Mouse (Mus musculus): ENCODE measurements at regions not wholly inside any gene's neighbourhood (a gene's known extent, or its start where the extent isn't known, plus 50 kb on each side); places are given as distances from the start of the nearest gene placed in this dataset.

- no peak for ATAC-seq (ENCODE audit: low FRiP score)
- Histone ChIP-seq H3K4me1 (no peaks in the 10 kb centered on the region), H3K9ac (replicated peaks) (no peak overlapping the region), H3K36me3 (no peaks in the 10 kb centered on the region), H3K4me2 (no peak overlapping the region), H3K27ac (replicated peaks) (no peak overlapping the region), H3K27me3 (replicated peaks) (no peaks in the 10 kb centered on the region), H3K4me3 (replicated peaks) (no peak overlapping the region), H3K9me3 (replicated peaks) (no peaks in the 10 kb centered on the region)
- 95% methylated on average over 6 of the region's 6 CpGs for WGBS
Measured at GRCm38 (mm10) chr13:97847561-97847960, 87.1 kb upstream of the Gm10260 start.

DNA sequence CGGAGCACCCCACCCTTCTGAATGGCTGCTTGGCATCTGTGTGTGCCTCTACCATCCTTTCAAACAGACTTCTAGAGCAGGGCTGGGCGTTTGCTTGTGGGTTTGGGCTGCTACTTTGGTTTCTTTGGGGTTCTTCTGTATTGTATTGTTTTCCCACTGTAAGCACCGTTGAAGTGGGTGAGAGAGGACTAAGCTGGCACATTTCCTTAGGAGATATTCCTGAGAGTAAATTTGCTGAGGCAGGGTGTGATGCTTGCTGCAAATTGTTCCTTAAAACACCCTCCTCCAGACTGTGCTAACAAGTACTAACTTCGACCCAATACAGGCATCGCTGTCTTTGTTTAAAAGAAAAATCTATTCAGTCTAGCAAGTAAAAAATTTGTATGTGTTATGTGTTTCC is 84.7 kb upstream of the Gm10260 start:
- Histone ChIP-seq H3K9ac (replicated peaks) (no peak overlapping the region), H3K4me2 (no peak overlapping the region), H3K4me3 (replicated peaks) (no peak overlapping the region), H3K4me1 (no peaks in the 10 kb centered on the region), H3K36me3 (no peaks in the 10 kb centered on the region), H3K27ac (replicated peaks) (no peak overlapping the region), H3K9me3 (replicated peaks) (no peaks in the 10 kb centered on the region), H3K27me3 (replicated peaks) (no peaks in the 10 kb centered on the region)
- no peak for ATAC-seq (ENCODE audit: low FRiP score)
- 88% methylated on average over 5 of the region's 5 CpGs for WGBS

DNA sequence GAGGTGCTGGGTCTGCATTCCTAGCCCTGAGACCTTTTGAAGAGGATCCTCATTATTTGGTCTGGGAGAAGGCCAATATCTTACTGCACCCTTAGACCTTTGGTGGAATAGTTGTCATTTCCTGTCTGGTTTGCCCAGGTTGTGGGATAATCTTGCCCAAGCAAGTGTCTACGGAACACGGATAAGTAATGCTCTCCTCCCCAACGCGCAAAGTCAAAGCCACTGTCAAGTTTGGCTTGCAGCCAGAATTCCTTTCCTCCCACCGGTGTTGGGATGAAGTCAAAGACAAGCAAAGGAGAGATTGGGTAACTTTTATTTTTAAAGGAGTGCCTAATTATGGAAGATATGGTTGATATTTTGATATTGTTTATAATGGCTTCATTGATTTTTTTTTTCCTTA is 82.4 kb upstream of the Gm10260 start:
- Histone ChIP-seq H3K4me3 (replicated peaks) (no peak overlapping the region), H3K27me3 (replicated peaks) (no peaks in the 10 kb centered on the region), H3K36me3 (no peaks in the 10 kb centered on the region), H3K9me3 (replicated peaks) (no peaks in the 10 kb centered on the region), H3K9ac (replicated peaks) (no peak overlapping the region), H3K4me2 (no peak overlapping the region), H3K27ac (replicated peaks) (no peak overlapping the region), H3K4me1 (0 out of 2 replicates have a peak, but pooled peaks cover under 1% of the 10 kb centered on the region)
- no peak for ATAC-seq (ENCODE audit: low FRiP score)
- WGBS: 64% methylated on average over 5 of the region's 5 CpGs

DNA sequence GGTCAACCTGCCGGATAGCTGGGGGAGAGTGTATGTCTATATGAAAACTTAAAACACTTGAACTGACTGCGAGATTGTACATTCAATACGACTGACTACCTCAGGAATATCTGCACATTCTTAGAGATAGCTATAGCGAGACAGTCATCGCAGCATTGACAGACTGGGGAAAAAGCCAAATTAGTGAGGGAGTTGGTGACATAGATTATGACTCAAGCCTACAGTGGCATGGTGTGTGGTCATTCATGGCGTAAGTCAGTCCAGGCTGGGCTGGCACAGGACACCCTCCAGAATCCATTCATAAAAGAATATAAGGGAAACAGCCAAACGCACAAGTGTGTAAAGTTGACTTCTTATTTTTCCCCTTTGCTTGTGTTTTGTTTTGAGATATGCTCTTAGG is 81.1 kb upstream of the Gm10260 start:
- Histone ChIP-seq H3K4me3 (replicated peaks) (no peak overlapping the region), H3K9me3 (replicated peaks) (no peaks in the 10 kb centered on the region), H3K27me3 (replicated peaks) (no peaks in the 10 kb centered on the region), H3K9ac (replicated peaks) (no peak overlapping the region), H3K4me2 (no peak overlapping the region), H3K4me1 (peaks cover 5% of the 10 kb centered on the region; the same call in 1 of the 2 replicates), H3K36me3 (no peaks in the 10 kb centered on the region), H3K27ac (replicated peaks) (no peak overlapping the region)
- 95% methylated on average over 7 of the region's 7 CpGs for WGBS
- ATAC-seq (ENCODE audit: low FRiP score): no peak

DNA sequence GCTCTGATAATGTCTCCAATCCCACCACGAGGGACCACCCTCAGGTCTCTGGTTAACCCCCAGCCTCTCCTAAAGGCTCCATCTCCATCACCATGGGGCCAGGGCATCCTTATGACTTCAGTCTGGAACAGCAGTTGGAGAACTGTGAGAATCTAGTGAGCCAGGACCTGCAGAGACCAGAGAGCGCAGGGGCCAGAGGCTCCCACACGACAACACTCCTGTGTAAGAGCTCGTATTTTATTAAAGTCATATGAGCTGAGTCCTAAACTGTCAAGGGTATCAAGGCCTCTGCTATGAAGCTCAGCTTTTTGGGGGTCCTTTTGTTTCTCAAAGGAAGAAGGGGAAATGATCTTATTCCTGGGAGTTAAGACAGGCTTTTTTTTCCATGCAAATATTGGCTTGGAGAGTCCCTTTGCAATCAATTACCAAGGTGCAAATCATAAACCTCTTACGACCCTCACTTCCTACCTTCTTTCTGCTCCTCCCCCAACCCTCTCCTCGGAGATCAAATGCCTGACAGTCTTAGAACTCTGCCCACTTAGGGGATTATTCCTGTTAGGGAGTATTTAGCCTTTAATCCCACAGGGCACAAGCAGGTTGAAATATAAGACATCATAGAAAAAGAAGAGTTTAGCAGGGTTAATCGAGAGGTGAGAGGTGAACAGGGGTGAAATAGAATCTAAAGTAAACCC is 79.3 kb upstream of the Gm10260 start:
- H3K4me3 ChIP-seq (replicated peaks): no peak overlapping the region
- no peaks in the 10 kb centered on the region for H3K27me3 ChIP-seq (replicated peaks)
- WGBS: 48% methylated on average over 7 of the region's 7 CpGs
- no peaks in the 10 kb centered on the region for H3K36me3 ChIP-seq
- H3K4me1 ChIP-seq: peaks cover 5% of the 10 kb centered on the region; the same call in 1 of the 2 replicates
- no peaks in the 10 kb centered on the region for H3K9me3 ChIP-seq (replicated peaks)
- no peak overlapping the region for H3K9ac ChIP-seq (replicated peaks)
- no peak overlapping the region; the same call in 1 of the 2 replicates for H3K27ac ChIP-seq (replicated peaks)
- ATAC-seq (ENCODE audit: low FRiP score): no peak
- H3K4me2 ChIP-seq: no peak overlapping the region

DNA sequence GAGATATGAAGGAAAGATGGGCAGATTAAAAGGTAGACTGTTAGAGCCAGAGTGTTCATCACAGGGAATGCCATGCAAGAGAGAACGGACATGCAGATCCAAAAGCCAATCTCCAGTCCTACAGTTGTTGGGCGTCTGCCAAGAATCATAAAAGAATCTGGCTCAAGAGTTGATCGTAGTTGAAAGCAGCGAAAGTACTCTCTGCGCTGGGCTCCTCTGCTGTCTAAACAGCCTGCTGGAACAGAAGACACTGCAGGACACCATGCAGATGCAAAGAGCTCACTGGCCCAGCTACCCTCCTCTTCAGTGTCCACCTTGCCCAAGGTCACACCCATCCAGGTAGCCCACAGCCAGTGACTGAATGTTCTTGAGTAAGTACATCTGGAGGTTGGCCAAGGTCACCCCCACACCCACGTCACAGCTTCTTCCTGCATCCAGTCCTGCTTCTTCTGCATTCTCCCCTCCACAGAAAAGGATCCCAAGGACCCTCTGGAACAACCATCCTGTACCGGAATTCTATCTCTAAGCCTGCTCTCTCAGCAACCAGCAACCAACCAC is 77.1 kb upstream of the Gm10260 start:
- Histone ChIP-seq H3K27me3 (replicated peaks) (no peaks in the 10 kb centered on the region), H3K9ac (replicated peaks) (no peak overlapping the region), H3K4me1 (peaks cover 5% of the 10 kb centered on the region; the same call in 1 of the 2 replicates), H3K9me3 (replicated peaks) (no peaks in the 10 kb centered on the region), H3K4me3 (replicated peaks) (no peak overlapping the region), H3K36me3 (no peaks in the 10 kb centered on the region), H3K4me2 (no peak overlapping the region), H3K27ac (replicated peaks) (no peak overlapping the region)
- 70% methylated on average over 7 of the region's 7 CpGs for WGBS
- no peak for ATAC-seq (ENCODE audit: low FRiP score)

DNA sequence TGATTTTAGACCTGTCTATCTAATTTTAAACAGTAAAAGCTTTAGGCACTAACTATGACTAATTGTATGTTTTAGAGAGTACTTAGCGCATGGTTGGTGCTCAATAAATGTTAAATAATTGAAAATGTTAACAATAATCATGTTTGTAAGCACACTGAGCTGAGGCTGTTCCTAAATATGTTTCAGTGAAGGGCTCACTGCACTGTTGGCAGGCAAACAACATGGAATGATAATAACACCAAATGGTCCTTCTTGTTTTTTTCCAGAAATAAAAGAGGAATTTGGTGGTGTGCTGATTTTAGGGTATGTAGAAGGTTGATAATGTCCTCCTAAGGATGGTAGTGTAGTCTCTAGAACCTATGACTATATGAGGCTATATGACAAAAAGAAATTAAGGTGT is 72.0 kb upstream of the Gm10260 start:
- H3K4me3 ChIP-seq (replicated peaks): no peak overlapping the region
- WGBS: 85% methylated on average over 1 of the region's 1 CpGs
- no peak overlapping the region for H3K27ac ChIP-seq (replicated peaks)
- no peaks in the 10 kb centered on the region for H3K27me3 ChIP-seq (replicated peaks)
- peaks cover 1% of the 10 kb centered on the region; the same call in 1 of the 2 replicates for H3K4me1 ChIP-seq
- no peak overlapping the region for H3K4me2 ChIP-seq
- H3K9ac ChIP-seq (replicated peaks): no peak overlapping the region
- H3K36me3 ChIP-seq: no peaks in the 10 kb centered on the region
- no peaks in the 10 kb centered on the region for H3K9me3 ChIP-seq (replicated peaks)
- no peak for ATAC-seq (ENCODE audit: low FRiP score)

DNA sequence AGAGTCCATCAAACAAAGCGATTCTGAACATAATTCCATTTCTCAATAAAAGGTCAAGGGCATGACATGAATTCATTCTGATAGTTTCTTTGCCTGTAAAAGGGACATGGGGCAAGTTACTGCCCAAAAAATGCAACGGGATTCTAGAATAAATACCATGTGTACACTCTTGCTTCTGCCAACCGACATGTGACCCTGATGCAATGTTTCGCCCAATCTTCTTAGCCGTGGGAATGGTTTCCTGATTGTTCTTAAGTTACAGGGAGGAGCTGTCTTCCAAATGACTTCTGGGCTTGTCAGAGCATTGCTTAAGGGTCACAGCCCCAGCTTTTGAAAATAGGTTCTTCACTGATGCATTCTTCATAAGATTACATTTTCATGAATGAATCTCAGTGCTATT is 71.4 kb upstream of the Gm10260 start:
- no peak for ATAC-seq (ENCODE audit: low FRiP score)
- Histone ChIP-seq H3K9ac (replicated peaks) (no peak overlapping the region), H3K9me3 (replicated peaks) (no peaks in the 10 kb centered on the region), H3K27me3 (replicated peaks) (no peaks in the 10 kb centered on the region), H3K4me1 (no peaks in the 10 kb centered on the region), H3K36me3 (no peaks in the 10 kb centered on the region), H3K4me2 (no peak overlapping the region), H3K4me3 (replicated peaks) (no peak overlapping the region), H3K27ac (replicated peaks) (no peak overlapping the region)
- 87% methylated on average over 5 of the region's 5 CpGs for WGBS

DNA sequence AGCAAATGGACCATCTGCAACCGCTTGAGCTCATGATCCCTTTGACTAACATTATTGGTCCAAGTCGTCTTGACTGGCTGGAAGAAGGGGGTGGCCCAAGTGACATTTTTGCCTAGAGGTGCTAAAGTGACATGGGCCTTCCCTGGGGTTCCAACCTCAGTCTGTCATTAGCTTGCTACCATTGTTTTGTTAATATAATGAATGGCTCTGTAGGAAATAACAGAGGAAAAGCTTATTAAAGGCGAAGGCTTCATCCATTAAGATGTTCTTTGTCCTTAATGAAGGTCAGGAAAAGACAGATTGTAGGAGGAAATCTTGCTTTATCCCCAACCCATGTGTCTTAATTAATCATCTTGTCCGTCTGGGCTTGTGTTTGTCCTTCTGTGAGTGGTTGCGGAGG is 69.1 kb upstream of the Gm10260 start:
- Histone ChIP-seq H3K9ac (replicated peaks) (no peak overlapping the region), H3K27me3 (replicated peaks) (no peaks in the 10 kb centered on the region), H3K4me2 (no peak overlapping the region), H3K9me3 (replicated peaks) (no peaks in the 10 kb centered on the region), H3K4me3 (replicated peaks) (no peak overlapping the region), H3K36me3 (no peaks in the 10 kb centered on the region), H3K27ac (replicated peaks) (no peak overlapping the region), H3K4me1 (peaks cover 18% of the 10 kb centered on the region)
- 52% methylated on average over 5 of the region's 5 CpGs for WGBS
- no peak for ATAC-seq (ENCODE audit: low FRiP score)

GRCm38 (mm10) chr13:97825801-97826576 is 65.6 kb upstream of the Gm10260 start:
- Histone ChIP-seq H3K36me3 (no peaks in the 10 kb centered on the region), H3K4me2 (peak overlapping the region; percentile 67; the same call in 1 of the 2 replicates), H3K9me3 (replicated peaks) (no peaks in the 10 kb centered on the region), H3K9ac (replicated peaks) (no peak overlapping the region), H3K27ac (replicated peaks) (peak overlapping the region; percentile 67), H3K27me3 (replicated peaks) (no peaks in the 10 kb centered on the region), H3K4me3 (replicated peaks) (no peak overlapping the region), H3K4me1 (peaks cover 41% of the 10 kb centered on the region)
- 32% methylated on average over 22 of the region's 22 CpGs for WGBS
- peak; percentile 60 for ATAC-seq (ENCODE audit: low FRiP score)

- no peak overlapping the region for H3K4me3 ChIP-seq (replicated peaks)
- WGBS: 22% methylated on average over 3 of the region's 3 CpGs
- no peaks in the 10 kb centered on the region for H3K27me3 ChIP-seq (replicated peaks)
- peaks cover 41% of the 10 kb centered on the region for H3K4me1 ChIP-seq
- no peaks in the 10 kb centered on the region for H3K36me3 ChIP-seq
- H3K4me2 ChIP-seq: peak overlapping the region; percentile 67
- peak; percentile 55 for ATAC-seq (ENCODE audit: low FRiP score)
- no peaks in the 10 kb centered on the region for H3K9me3 ChIP-seq (replicated peaks)
- H3K9ac ChIP-seq (replicated peaks): no peak overlapping the region
- H3K27ac ChIP-seq (replicated peaks): peak overlapping the region; percentile 67
Measured at GRCm38 (mm10) chr13:97825361-97825760, 64.9 kb upstream of the Gm10260 start.
